Mouse (Mus musculus): ENCODE results near the gene Atp2b1.
A peak's percentile ranks its signal among the peaks of the same experiment; 100 is the strongest.

The Atp2b1 gene

GRCm38 (mm10) chr10:98916011-98916780 is 2.0 kb downstream of the Atp2b1 start:
- DNase-seq (ENCODE audit: low read depth, low spot score) = peak; percentile 33

DNA sequence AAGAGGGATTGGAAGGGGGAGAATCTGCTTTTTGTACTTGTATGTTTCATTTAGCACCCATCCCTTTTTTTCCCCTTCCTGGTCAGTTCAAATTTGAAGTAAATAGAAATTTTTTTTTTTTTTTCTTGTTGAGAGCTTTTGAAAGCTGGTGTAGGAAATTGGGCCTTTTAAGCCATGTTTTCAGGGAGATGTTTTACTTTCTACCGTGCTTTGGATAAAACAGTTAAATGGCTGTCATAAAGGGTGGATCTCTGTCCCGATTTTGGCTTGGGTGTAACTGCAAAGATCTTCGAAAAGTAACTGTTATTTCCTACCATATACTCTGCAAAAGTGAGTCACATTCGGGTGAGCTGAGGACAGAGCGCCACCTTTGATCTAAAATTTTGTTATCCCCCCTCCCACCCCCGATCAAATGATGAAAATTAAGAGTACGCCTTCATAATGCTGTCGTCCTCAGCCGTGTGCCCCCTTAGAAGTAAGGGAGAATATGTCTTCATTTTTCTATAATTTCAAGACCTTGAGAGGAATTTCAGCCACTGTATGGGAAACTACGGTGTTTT is 2.7 kb downstream of the Atp2b1 start:
- peak; percentile 7 for DNase-seq (ENCODE audit: low read depth, low spot score)

- DNase-seq (ENCODE audit: low read depth, low spot score) = no peak
These were observed 10.9 kb downstream of the Atp2b1 start for GRCm38 (mm10) chr10:98925081-98925480.

DNA sequence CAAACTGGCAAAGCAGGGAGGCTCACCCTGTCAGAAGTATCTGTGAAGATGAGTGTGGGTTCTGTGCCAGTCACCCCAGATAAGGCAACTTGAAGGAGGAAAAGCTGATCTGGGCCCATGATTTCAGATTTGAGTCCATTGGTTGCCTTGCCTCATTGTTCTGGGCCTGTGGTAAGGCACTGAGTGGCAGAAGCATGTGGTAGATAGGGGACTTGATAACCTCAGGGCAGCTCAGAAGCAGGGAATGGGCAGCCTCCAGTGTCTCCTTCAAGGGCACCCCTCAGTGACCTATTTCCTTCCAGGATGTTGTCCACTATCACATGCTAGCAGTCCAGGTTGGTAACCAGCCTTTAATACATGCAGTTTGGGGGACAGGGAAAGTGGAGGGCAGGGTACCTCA is 12.8 kb downstream of the Atp2b1 start:
- DNase-seq (ENCODE audit: low read depth, low spot score) = no peak

GRCm38 (mm10) chr10:98929444-98929843 is 15.2 kb downstream of the Atp2b1 start:
- no peak for DNase-seq (ENCODE audit: low read depth, low spot score)

GRCm38 (mm10) chr10:98930143-98930542 is 15.9 kb downstream of the Atp2b1 start:
- no peak for DNase-seq (ENCODE audit: low read depth, low spot score)

DNA sequence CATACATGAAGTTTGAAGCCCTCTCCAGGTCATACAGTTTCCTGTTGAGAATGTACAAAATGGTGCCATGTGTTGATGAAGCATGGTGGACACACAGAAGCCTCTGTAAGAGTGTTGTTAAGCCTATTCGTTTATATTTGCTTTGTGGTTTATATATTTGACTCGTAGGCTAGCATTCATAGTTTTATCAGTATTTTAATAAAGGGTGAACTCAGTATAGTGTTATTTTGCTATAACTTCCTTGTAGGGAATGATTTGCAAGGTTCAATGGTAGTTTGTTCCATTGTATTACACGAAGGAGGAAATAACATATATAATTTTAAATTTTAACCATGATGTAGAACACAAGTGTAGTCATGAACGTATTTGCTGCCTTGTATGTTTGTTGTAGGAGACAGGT is 25.9 kb downstream of the Atp2b1 start:
- DNase-seq (ENCODE audit: low read depth, low spot score) = no peak

DNA sequence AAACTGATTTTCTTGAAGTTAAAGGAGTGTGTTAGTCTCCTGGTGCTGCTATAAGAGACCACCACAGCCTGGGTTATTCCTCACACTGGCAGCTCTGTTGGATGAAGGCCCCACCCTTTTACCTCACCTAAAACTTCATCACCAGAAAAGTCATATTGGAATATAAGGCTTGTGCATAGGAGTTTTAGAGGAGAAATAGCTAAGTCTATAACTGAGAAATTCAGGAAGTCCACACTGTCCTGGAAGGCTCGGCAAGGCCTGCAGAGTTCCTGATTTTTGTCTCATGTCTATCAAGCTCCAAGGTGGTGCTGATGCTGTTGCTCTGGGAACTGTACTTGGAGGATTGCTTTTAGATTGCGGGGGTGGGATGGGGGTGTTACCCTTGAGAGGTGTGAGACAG is 26.6 kb downstream of the Atp2b1 start:
- no peak for DNase-seq (ENCODE audit: low read depth, low spot score)

- DNase-seq (ENCODE audit: low read depth, low spot score) = no peak
These were observed 27.8 kb downstream of the Atp2b1 start for GRCm38 (mm10) chr10:98941991-98942390.

DNA sequence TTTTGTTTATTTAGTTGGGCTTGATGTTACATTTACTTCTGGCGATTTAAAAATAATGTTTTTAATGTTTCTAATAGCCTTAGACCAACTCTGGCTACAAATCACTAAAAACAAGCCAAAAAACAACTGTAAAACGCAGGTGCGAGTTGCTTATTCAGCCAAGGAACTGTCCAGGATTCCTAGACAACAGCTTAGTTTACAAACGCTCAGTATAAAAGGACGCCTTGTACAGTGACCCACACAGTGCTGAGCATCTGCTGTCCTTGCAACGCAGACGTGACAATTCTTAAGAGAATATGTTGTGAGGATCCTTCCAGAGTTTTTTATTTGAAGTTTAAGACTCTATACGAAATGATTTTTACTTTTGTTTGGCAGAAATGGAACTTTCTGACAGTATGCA is 28.8 kb downstream of the Atp2b1 start:
- DNase-seq (ENCODE audit: low read depth, low spot score) = no peak

DNA sequence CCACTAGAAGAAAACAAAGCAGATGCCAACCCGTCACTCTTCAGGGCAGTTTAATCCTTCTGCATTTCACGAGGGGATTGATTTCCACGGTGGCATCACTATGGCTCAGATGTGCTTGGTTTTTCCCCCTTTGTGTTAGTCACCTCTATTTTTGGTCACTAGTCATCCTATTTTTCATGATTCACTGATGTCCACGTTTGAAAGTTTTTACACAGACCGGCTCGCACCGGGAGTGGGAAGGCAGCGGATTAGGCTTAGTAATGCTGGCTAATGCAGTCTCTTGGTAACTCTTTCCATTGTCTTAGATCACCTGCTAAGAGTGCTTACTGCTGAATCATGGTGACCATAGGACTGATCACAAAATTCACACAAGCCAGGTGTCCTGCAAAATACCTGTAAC is 29.7 kb downstream of the Atp2b1 start:
- DNase-seq (ENCODE audit: low read depth, low spot score) = peak; percentile 25

DNA sequence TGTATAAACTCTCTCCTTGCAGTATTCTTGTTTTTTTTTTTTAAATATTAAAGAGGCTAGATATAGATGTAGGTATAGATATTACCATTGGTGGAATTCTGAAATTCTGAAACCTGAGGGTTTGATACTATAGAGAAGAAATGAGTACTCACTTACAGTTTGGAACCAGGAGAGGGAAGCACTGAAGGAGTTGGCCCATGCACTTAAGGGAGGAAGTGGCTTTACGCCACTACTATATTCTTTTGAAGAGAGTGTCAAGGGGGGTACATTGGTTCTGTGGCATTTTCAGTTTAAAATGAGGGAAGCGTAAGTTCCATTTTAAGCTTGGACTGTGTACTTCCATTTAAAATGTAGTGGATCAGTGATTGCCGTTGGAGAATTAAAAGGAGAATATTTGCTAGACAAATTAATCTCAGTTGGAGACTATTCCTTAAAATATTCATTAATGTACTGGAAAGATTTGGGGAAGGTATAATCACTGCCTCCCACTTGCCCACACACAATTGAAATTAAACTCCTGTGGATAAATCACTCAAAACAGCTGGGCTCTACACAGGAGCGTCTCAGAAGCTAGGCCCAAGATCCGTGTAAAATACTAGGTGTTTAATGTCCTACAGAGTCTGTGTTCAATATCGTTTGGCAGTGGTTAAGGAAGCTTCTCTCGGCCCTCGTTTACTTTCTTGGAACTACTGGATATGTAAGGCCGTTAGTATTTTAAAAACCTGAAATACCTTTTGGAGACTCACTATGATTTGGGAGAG is 32.0 kb downstream of the Atp2b1 start:
- DNase-seq (ENCODE audit: low read depth, low spot score) = no peak

- DNase-seq (ENCODE audit: low read depth, low spot score) = no peak
These were observed 33.0 kb downstream of the Atp2b1 start for GRCm38 (mm10) chr10:98947206-98947605.

DNA sequence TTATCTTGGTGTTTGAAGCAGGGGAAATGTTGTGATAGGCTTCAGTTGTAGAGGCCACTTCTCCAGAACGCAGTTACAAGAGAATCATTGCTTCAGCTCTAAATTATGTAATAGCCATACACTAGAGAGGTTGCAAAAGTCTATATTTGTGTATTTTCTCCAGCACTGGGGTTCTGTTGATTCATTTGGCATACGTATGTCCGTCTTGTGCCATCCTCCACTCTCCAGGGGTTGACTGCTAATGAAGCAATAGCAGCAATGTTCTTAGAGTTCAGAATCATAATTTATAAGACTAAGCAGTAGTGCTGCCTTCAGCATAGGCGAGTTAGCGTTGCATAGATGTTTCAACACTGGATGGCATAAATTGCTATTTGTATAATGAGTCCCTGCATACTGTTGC is 33.9 kb downstream of the Atp2b1 start:
- no peak for DNase-seq (ENCODE audit: low read depth, low spot score)

GRCm38 (mm10) chr10:98949750-98950149 is 35.5 kb downstream of the Atp2b1 start:
- DNase-seq (ENCODE audit: low read depth, low spot score) = no peak

DNA sequence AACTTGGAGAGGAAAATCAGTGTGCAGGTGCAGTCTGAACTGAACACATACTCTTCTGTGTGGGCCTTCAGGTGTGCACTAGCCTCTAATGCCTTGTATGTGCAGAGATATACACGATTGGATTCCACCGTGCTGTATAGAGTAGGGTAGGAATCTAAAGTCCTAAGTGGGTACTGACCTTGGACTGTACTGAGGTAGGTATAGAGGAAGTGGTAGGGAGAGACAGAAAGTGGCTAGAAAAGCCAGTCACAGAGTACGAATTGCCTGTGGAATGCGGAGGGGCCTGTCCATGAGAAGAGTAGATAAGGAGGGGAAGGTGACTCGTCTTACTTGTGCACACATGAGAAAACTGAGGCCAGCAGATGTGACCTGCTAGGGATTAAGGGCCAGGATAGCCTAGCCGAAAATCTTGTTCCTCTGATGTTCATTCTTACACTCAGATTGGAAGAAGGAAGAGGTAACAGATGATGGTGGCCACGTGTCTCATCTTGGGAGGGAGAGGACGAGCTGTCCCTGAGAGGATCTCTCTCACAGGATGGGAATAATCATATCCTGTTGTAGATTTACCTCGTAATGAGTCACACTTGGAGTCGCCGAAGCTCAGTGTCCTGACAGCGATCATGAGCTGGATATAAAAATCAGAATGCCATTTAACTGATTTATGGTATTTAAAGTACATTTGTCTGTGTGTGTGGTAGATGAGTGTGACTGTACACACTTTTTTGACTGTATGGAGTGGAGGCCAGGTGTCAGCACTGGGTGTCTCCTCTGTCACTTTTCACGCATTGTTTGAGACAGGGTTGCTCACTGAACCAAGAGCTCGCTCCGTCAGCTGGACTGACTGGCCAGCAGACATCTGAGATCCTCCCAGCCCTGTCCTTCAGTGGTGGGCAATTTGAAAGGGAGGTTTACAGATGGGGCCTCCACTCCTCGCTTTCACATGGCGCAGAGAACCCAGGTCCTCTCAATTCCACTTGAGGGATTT is 37.4 kb downstream of the Atp2b1 start:
- DNase-seq (ENCODE audit: low read depth, low spot score) = peak; percentile 40

DNA sequence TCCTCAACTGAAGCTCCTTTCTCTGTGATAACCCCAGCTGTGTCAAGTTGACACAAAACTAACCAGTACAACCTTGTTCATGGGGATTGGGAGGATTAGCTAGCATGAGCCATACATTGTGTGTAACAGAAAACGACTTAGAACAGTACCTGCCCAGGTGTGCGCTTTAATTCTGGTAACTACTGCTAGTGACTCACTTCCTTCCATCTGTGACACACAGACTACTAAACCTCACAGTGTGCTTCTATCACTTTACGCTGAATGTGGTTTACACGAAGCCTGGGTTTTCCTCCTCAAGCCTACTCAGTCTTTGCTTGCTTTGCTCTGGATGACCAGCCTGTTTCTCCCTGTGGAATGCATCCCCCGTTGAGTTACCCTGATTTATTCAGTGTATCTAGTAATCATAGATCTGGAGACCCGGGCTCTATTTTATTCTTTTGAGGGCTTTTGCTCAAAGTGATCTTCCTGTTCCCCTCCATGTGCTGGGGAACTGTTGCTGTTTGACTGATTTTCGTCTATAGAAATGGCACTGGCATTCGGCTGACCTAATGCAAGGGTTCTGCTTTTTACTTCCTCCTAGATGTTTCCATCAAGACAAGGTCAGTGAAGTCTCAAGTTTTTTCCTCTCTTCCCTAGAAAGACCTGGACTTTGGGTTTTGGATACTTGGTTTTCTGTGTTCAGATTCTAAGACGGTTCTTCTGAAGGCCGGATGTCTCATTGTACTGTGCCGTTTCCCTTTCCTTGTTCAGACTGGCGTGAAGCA is 40.2 kb downstream of the Atp2b1 start:
- DNase-seq (ENCODE audit: low read depth, low spot score) = no peak

GRCm38 (mm10) chr10:98956124-98956523 is 41.9 kb downstream of the Atp2b1 start:
- DNase-seq (ENCODE audit: low read depth, low spot score) = no peak

DNA sequence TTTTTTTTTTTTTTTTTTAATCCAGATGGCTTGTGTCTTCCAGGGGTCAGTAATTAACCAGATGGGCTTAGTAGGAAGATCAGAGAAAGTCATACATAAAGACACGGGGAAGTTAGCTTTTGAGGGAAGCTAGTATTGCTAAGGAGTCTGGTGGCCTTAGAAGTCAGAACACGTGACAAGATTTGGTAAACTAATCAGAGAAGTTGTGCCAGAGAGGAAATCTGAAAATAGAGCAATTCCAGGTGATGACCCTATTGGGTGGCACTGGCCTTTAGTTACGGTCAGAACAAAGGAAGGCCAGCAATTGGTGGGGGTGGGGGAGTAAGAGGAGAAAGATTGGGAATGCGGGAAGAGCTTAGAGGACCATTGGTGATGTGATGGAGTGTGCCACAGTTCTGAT is 44.5 kb downstream of the Atp2b1 start:
- no peak for DNase-seq (ENCODE audit: low read depth, low spot score)

DNA sequence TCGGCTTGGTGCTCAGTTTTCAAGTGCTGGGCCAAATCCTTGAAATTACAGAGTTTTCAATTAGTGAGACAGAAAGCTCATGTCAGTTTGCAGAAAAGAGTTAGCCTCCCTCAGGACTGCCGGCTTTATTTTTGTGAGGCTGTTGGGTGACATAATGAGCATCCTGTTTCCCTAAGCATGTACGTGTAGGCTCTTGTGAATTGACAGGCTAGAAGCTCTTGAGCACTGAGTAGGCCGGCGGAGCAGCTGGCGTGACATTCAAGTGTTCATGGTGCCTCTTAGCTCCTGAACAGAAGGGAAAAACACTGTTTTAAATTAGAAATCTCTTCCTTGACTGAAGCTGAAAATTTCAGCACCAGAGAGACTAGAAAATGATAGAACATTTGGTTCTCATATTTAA is 45.2 kb downstream of the Atp2b1 start:
- DNase-seq (ENCODE audit: low read depth, low spot score) = no peak

DNA sequence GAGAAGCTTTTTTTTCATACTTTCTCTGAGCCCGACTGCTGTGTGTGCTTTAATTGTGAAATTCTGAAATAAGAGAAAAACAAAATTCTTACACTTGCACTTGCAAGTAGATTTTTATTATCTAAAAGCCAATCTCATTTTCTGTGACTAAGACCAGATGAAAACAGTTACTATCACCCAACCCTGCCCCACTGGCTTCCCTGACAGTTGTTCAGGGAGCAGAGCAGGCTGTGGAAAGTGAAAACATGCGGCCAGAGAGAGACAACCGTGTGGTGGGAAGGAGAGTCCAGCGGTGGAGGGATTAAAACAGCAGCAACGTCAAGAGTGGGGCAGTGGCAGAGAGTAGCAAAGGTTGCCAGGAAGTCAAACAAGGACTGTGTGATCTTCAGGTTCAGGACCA is 46.7 kb downstream of the Atp2b1 start:
- DNase-seq (ENCODE audit: low read depth, low spot score) = no peak

All from 3T3-L1 (cell line).